Mouse (Mus musculus): ENCODE data around the gene Vkorc1. TPM values are rescaled to one million over a fixed set of nuclear protein-coding genes. Genes with fewer than 3 reads are reported as not detected.
A peak's percentile ranks its signal among the peaks of the same experiment; 100 is the strongest.

The Vkorc1 gene
- total RNA-seq, 1 experiment = 88.5 TPM

- Histone ChIP-seq H3K27ac (ENCODE audit: insufficient read depth, low read depth, low read length, poor library complexity, severe bottlenecking) (no peak overlapping the region), H3K9ac (ENCODE audit: insufficient read depth, low read depth, low read length, poor library complexity, severe bottlenecking) (peak overlapping the region; percentile 51), H3K4me3 (ENCODE audit: insufficient read depth in 1 of 2, low read depth in 1 of 2, low read length in 2 of 2, poor library complexity in 1 of 2, severe bottlenecking in 1 of 2) (peak overlapping the region; percentile 40 to 41), H3K36me3 (ENCODE audit: control insufficient read depth, insufficient read depth, low read length, poor library complexity, severe bottlenecking) (peaks cover 3% of the 10 kb centered on the region; the same call in 1 of the 2 replicates), H3K4me1 (ENCODE audit: control insufficient read depth in 2 of 2, insufficient read depth in 2 of 2, low read length in 2 of 2, poor library complexity in 1 of 2) (peaks cover 0 to 2% of the 10 kb centered on the region in 2 experiments; a peak in 1 of 4 replicates), H3K9me3 (ENCODE audit: control insufficient read depth, insufficient read depth, low read depth, low read length) (no peaks in the 10 kb centered on the region)
- no peak for DNase-seq (ENCODE audit: low read depth, low spot score)
- in situ Hi-C loops (cut with MboI; ENCODE audit: low sequenced_read_pairs in 2 of 2, unreplicated experiment in 2 of 2) = no loop called here
- TF ChIP-seq ZNF384 (IDR thresholded peaks at IDR 0.05; ENCODE audit: low read depth, low read length) (no peak), ZC3H11A (IDR thresholded peaks at IDR 0.05; ENCODE audit: borderline replicate concordance, low read depth, low read length) (no peak), HCFC1 (IDR thresholded peaks at IDR 0.05; ENCODE audit: borderline replicate concordance, insufficient read depth, low read length) (no peak), CHD2 (IDR thresholded peaks at IDR 0.05; ENCODE audit: low read depth, low read length) (no peak), MAFK (IDR thresholded peaks at IDR 0.05; ENCODE audit: insufficient read depth, low read depth, low read length) (no peak)
Observed at GRCm38 (mm10) chr7:127867641-127868040, 27.8 kb downstream of the Vkorc1 start.

- H3K36me3 ChIP-seq (ENCODE audit: control insufficient read depth, insufficient read depth, low read length, poor library complexity, severe bottlenecking) = peaks cover 3% of the 10 kb centered on the region; the same call in 1 of the 2 replicates
- H3K27ac ChIP-seq (ENCODE audit: insufficient read depth, low read depth, low read length, poor library complexity, severe bottlenecking) = no peak overlapping the region
- H3K9ac ChIP-seq (ENCODE audit: insufficient read depth, low read depth, low read length, poor library complexity, severe bottlenecking) = no peak overlapping the region
- H3K4me1 ChIP-seq (ENCODE audit: control insufficient read depth in 2 of 2, insufficient read depth in 2 of 2, low read length in 2 of 2, poor library complexity in 1 of 2) = peaks cover 0 to 2% of the 10 kb centered on the region in 2 experiments; a peak in 1 of 4 replicates
- peak overlapping the region; percentile 35 to 47; a peak in 3 of 4 replicates for H3K4me3 ChIP-seq (ENCODE audit: insufficient read depth in 1 of 2, low read depth in 1 of 2, low read length in 2 of 2, poor library complexity in 1 of 2, severe bottlenecking in 1 of 2)
- in situ Hi-C loops (cut with MboI; ENCODE audit: low sequenced_read_pairs in 2 of 2, unreplicated experiment in 2 of 2) = no loop called here
- H3K9me3 ChIP-seq (ENCODE audit: control insufficient read depth, insufficient read depth, low read depth, low read length) = no peaks in the 10 kb centered on the region
- TF ChIP-seq HCFC1 (IDR thresholded peaks at IDR 0.05; ENCODE audit: borderline replicate concordance, insufficient read depth, low read length) = no peak
- no peak for TF ChIP-seq MAFK (IDR thresholded peaks at IDR 0.05; ENCODE audit: insufficient read depth, low read depth, low read length)
- TF ChIP-seq CHD2 (IDR thresholded peaks at IDR 0.05; ENCODE audit: low read depth, low read length) = no peak
- DNase-seq (ENCODE audit: low read depth, low spot score) = no peak
Observed at GRCm38 (mm10) chr7:127866434-127866833, 29.0 kb downstream of the Vkorc1 start.

GRCm38 (mm10) chr7:127858258-127858657 lies 37.2 kb downstream of the Vkorc1 start:
- TF ChIP-seq CHD2 (IDR thresholded peaks at IDR 0.05; ENCODE audit: low read depth, low read length) (no peak), MAFK (IDR thresholded peaks at IDR 0.05; ENCODE audit: insufficient read depth, low read depth, low read length) (no peak), ZNF384 (IDR thresholded peaks at IDR 0.05; ENCODE audit: low read depth, low read length) (no peak)
- in situ Hi-C loops (cut with MboI; ENCODE audit: low sequenced_read_pairs in 2 of 2, unreplicated experiment in 2 of 2) = no loop called here
- Histone ChIP-seq H3K4me3 (ENCODE audit: insufficient read depth in 1 of 2, low read depth in 1 of 2, low read length in 2 of 2, poor library complexity in 1 of 2, severe bottlenecking in 1 of 2) (no peak overlapping the region), H3K4me1 (ENCODE audit: control insufficient read depth in 2 of 2, insufficient read depth in 2 of 2, low read length in 2 of 2, poor library complexity in 1 of 2) (peaks cover 0 to 6% of the 10 kb centered on the region in 2 experiments; a peak in 1 of 4 replicates), H3K27ac (ENCODE audit: insufficient read depth, low read depth, low read length, poor library complexity, severe bottlenecking) (no peak overlapping the region), H3K36me3 (ENCODE audit: control insufficient read depth, insufficient read depth, low read length, poor library complexity, severe bottlenecking) (no peaks in the 10 kb centered on the region), H3K9ac (ENCODE audit: insufficient read depth, low read depth, low read length, poor library complexity, severe bottlenecking) (no peak overlapping the region), H3K9me3 (ENCODE audit: control insufficient read depth, insufficient read depth, low read depth, low read length) (no peaks in the 10 kb centered on the region)
- no peak for DNase-seq (ENCODE audit: low read depth, low spot score)

GRCm38 (mm10) chr7:127850906-127851305 lies 44.5 kb downstream of the Vkorc1 start:
- Histone ChIP-seq H3K9me3 (ENCODE audit: control insufficient read depth, insufficient read depth, low read depth, low read length) (no peaks in the 10 kb centered on the region), H3K4me1 (ENCODE audit: control insufficient read depth in 2 of 2, insufficient read depth in 2 of 2, low read length in 2 of 2, poor library complexity in 1 of 2) (peaks cover 0 to 6% of the 10 kb centered on the region in 2 experiments; a peak in 2 of 4 replicates), H3K9ac (ENCODE audit: insufficient read depth, low read depth, low read length, poor library complexity, severe bottlenecking) (no peak overlapping the region), H3K4me3 (ENCODE audit: insufficient read depth in 1 of 2, low read depth in 1 of 2, low read length in 2 of 2, poor library complexity in 1 of 2, severe bottlenecking in 1 of 2) (no peak overlapping the region), H3K36me3 (ENCODE audit: control insufficient read depth, insufficient read depth, low read length, poor library complexity, severe bottlenecking) (peaks cover 16% of the 10 kb centered on the region; the same call in 1 of the 2 replicates), H3K27ac (ENCODE audit: insufficient read depth, low read depth, low read length, poor library complexity, severe bottlenecking) (no peak overlapping the region)
- no peak for TF ChIP-seq CHD2 (IDR thresholded peaks at IDR 0.05; ENCODE audit: low read depth, low read length)
- no peak for TF ChIP-seq MAFK (IDR thresholded peaks at IDR 0.05; ENCODE audit: insufficient read depth, low read depth, low read length)
- no peak for TF ChIP-seq ZNF384 (IDR thresholded peaks at IDR 0.05; ENCODE audit: low read depth, low read length)
- TF ChIP-seq HCFC1 (IDR thresholded peaks at IDR 0.05; ENCODE audit: borderline replicate concordance, insufficient read depth, low read length) = no peak
- TF ChIP-seq ZC3H11A (IDR thresholded peaks at IDR 0.05; ENCODE audit: borderline replicate concordance, low read depth, low read length) = no peak
- no peak for DNase-seq (ENCODE audit: low read depth, low spot score)
- in situ Hi-C loops (cut with MboI; ENCODE audit: low sequenced_read_pairs in 2 of 2, unreplicated experiment in 2 of 2) = no loop called here
